17 mouse cellular contexts compared by ENCODE assay signal in the genomic region with DNA sequence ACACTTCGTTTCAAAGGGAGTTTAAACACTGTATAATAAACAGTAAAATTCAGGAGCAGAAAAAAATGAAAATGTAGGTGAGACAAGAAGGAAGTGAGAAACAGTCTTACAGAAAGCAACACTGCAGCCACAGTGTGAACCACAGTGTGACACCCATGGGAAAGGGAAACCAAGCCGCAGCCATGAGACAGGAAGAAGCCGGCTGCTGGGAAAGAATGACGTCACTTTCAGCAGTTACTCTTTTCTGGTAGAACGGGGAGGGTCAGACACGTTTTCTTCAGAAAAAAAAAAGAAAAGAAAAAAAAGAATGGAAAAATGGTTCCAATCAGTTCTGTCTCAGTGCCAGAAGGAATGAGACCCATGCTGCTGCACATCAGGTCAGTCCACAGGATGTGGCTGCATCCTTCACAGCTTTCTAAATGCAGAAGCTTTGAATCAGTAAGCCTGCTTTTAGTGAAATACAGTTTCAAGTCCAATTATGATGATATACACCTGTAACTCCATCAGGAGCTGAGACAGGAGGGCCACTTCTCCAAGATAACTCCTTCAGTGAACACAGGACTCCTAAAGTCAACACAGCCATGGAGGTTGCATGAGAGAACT.
A peak's percentile ranks its signal among the peaks of the same experiment; 100 is the strongest.
DNase-seq lines count a peak whose midpoint lies in the region; ATAC-seq and TF ChIP-seq lines count a peak whose summit lies in the region.
"Had no signal": no experiment of that assay in that cellular context is flagged by ENCODE, and none has a peak within 500 bp of the region (broad histone marks: within the 10 kb centered on the region; RNA-seq: fewer than 3 reads in every experiment).

No protein-coding gene starts in this region.

- 6% methylated on average over 6 of the region's 6 CpGs for WGBS in spleen, adult 2 months

- peak overlapping the region; percentile 13; the same call in 1 of the 2 replicates for H3K4me3 ChIP-seq in spleen, adult 2 months (ENCODE audit: extremely low read depth, insufficient read depth, insufficient read length)
- H3K4me3 ChIP-seq: embryonic facial prominence, embryonic 13.5 days; hindbrain, embryonic 15.5 days; left cerebral cortex, adult 2 months; liver, embryonic 13.5 days had no signal

- TF ChIP-seq CTCF in spleen, adult 2 months (IDR thresholded peaks at IDR 0.05; ENCODE audit: extremely low read depth, insufficient read depth, insufficient read length, insufficient replicate concordance) = no peak

- ATAC-seq in megakaryocyte progenitor cell, adult 5-6 weeks (replicated peaks; ENCODE audit: poor library complexity) = peak; percentile 97
- ATAC-seq: forebrain, embryonic 14.5 days; Patski had no signal

- H3K27ac ChIP-seq in spleen, adult 2 months (ENCODE audit: insufficient read depth, low read length) = peak overlapping the region; percentile 55; the same call in 1 of the 2 replicates
- H3K27ac ChIP-seq: embryonic facial prominence, embryonic 13.5 days; hindbrain, embryonic 15.5 days; kidney, postnatal 0 days; left cerebral cortex, adult 2 months; liver, embryonic 13.5 days had no signal

- peaks cover 4% of the 10 kb centered on the region; the same call in 1 of the 2 replicates for H3K4me1 ChIP-seq in spleen, adult 2 months (ENCODE audit: control insufficient read depth, insufficient read depth, insufficient read length)
- H3K4me1 ChIP-seq: embryonic facial prominence, embryonic 13.5 days; hindbrain, embryonic 15.5 days; liver, embryonic 13.5 days had no signal

- H3K36me3 ChIP-seq in spleen, adult 2 months (ENCODE audit: control insufficient read depth, insufficient read depth, low read length) = no peaks in the 10 kb centered on the region
- H3K36me3 ChIP-seq: embryonic facial prominence, embryonic 13.5 days; hindbrain, embryonic 15.5 days; liver, embryonic 13.5 days had no signal

- no peak for TF ChIP-seq POLR2A in spleen, adult 2 months (IDR thresholded peaks at IDR 0.05; ENCODE audit: low read depth, low read length)

- no peaks in the 10 kb centered on the region for H3K27me3 ChIP-seq in spleen, adult 2 months (ENCODE audit: control insufficient read depth, insufficient read depth, low read length)
- H3K27me3 ChIP-seq: embryonic facial prominence, embryonic 13.5 days; hindbrain, embryonic 15.5 days; liver, embryonic 13.5 days; Patski had no signal

- peak; percentile 34 to 64 for DNase-seq in spleen, adult 2 months (ENCODE audit: low read depth in 1 of 2, low spot score in 2 of 2)
- no peak for DNase-seq in spleen, adult 12 weeks (ENCODE audit: low spot score)
- DNase-seq in T-cell, adult 2 months (ENCODE audit: low spot score) = peak; percentile 69
- DNase-seq in thymus, postnatal 36 days = peak; percentile 45 to 66
- no peak for DNase-seq in left cerebral cortex, adult 9 months (ENCODE audit: low spot score in 2 of 2)
- DNase-seq in embryo, embryonic 11 days = no peak
- DNase-seq: adrenal gland, postnatal 10 days; cerebellum, adult 11-12 months; gastrocnemius, postnatal 25 days; liver, embryonic 13.5 days had no signal

Comparison
In these comparisons a context has a peak if more than half of its experiments do, and no peak if none do; other contexts are left out.
1. DNase-seq: peak in spleen, adult 2 months (2 of 2), T-cell, adult 2 months (single experiment) and thymus, postnatal 36 days (2 of 2); none in spleen, adult 12 weeks (single experiment), left cerebral cortex, adult 9 months (0 of 2) and embryo, embryonic 11 days (single experiment).